Mouse (Mus musculus) layer of hippocampus, adult 8-10 months (tissue): Measurements from ENCODE around the gene Adgrg3. TPM values are rescaled to one million over a fixed set of nuclear protein-coding genes. Genes with fewer than 3 reads are reported as not detected.
A peak's percentile ranks its signal among the peaks of the same experiment; 100 is the strongest.

Experiments used
- DNase-seq, 2 experiments: peaks; one replicate each; pipeline ENCODE4 v3.0.0; 2022; ENCODE audit warnings: low spot score in 2 of 2
- total RNA-seq, 4 experiments: library from RNA; stranded (reverse); gene quantifications; 2 replicates each; pipeline ENCODE4 v1.2.4; 2022

The Adgrg3 gene
- total RNA-seq, 4 experiments from 2014 or later: 0.20 to 0.47 (median 0.27) TPM; not detected in 1

GRCm38 (mm10) chr8:94992534-94992933 lies 25.0 kb upstream of the Adgrg3 start:
- DNase-seq: peak; percentile 77 to 83

GRCm38 (mm10) chr8:94992996-94993724 lies 24.3 kb upstream of the Adgrg3 start:
- DNase-seq: no peak

GRCm38 (mm10) chr8:94994006-94994405 lies 23.5 kb upstream of the Adgrg3 start:
- DNase-seq: peak; percentile 78 to 81

- no peak for DNase-seq
These were observed 23.0 kb upstream of the Adgrg3 start for GRCm38 (mm10) chr8:94994510-94994909.

GRCm38 (mm10) chr8:94995336-94995893 lies 22.1 kb upstream of the Adgrg3 start:
- no peak for DNase-seq

- no peak for DNase-seq
These were observed 21.5 kb upstream of the Adgrg3 start for GRCm38 (mm10) chr8:94996037-94996436.

- DNase-seq: no peak
These were observed 20.3 kb upstream of the Adgrg3 start for GRCm38 (mm10) chr8:94996899-94997856.

GRCm38 (mm10) chr8:94997857-94998243 lies 19.6 kb upstream of the Adgrg3 start:
- DNase-seq: no peak

- DNase-seq: no peak
These were observed 19.1 kb upstream of the Adgrg3 start for GRCm38 (mm10) chr8:94998431-94998830.

GRCm38 (mm10) chr8:94999004-94999403 lies 18.5 kb upstream of the Adgrg3 start:
- no peak for DNase-seq

- no peak for DNase-seq
These were observed 17.5 kb upstream of the Adgrg3 start for GRCm38 (mm10) chr8:94999956-95000355.

- no peak for DNase-seq
These were observed 16.8 kb upstream of the Adgrg3 start for GRCm38 (mm10) chr8:95000684-95001083.

GRCm38 (mm10) chr8:95001165-95001564 lies 16.3 kb upstream of the Adgrg3 start:
- no peak for DNase-seq

GRCm38 (mm10) chr8:95001655-95002054 lies 15.8 kb upstream of the Adgrg3 start:
- peak; percentile 67 to 80 for DNase-seq

GRCm38 (mm10) chr8:95002089-95002655 lies 15.3 kb upstream of the Adgrg3 start:
- DNase-seq: no peak

- DNase-seq: no peak
These were observed 5.0 kb upstream of the Adgrg3 start for GRCm38 (mm10) chr8:95012442-95012919.

- DNase-seq: no peak
These were observed 1.6 kb upstream of the Adgrg3 start for GRCm38 (mm10) chr8:95015866-95016265.

- DNase-seq: no peak
These were observed 808 bp upstream of the Adgrg3 start for GRCm38 (mm10) chr8:95016684-95017083.

GRCm38 (mm10) chr8:95017969-95018635 lies 610 bp downstream of the Adgrg3 start:
- DNase-seq: no peak

GRCm38 (mm10) chr8:95020293-95020777 lies 2.8 kb downstream of the Adgrg3 start:
- no peak for DNase-seq

GRCm38 (mm10) chr8:95020821-95021220 lies 3.3 kb downstream of the Adgrg3 start:
- no peak for DNase-seq
